ENCODE assay signal across 30 mouse cellular contexts in genomic region chr10:101808768-101809167, GRCm38 (mm10).
DNase-seq lines count a peak whose midpoint lies in the region; ATAC-seq lines count a peak whose summit lies in the region.
"Had no signal": no experiment of that assay in that cellular context is flagged by ENCODE, and none has a peak within 500 bp of the region (broad histone marks: within the 10 kb centered on the region; RNA-seq: fewer than 3 reads in every experiment).

No protein-coding gene starts in this region.

- ATAC-seq in forebrain, embryonic 13.5 days: peak; percentile 45; the same call in 1 of the 2 replicates
- no peak for ATAC-seq in forebrain, embryonic 12.5 days (ENCODE audit: low FRiP score)
- peak; percentile 79 for ATAC-seq in frontal cortex, adult (ENCODE audit: low TSS enrichment)
- ATAC-seq: activated CD4-positive, CD25-positive, alpha-beta regulatory T cell, adult 4 months; hindbrain, postnatal 0 days; inflammation-experienced regulatory T-cells, adult 6 months; intestine, embryonic 16.5 days had no signal

- no peak overlapping the region for H3K27ac ChIP-seq in forebrain, embryonic 13.5 days
- no peak overlapping the region for H3K27ac ChIP-seq in forebrain, embryonic 12.5 days
- H3K27ac ChIP-seq: embryonic facial prominence, embryonic 10.5 days; embryonic facial prominence, embryonic 13.5 days; heart, adult 2 months; heart, embryonic 10.5 days; heart, embryonic 13.5 days; hindbrain, embryonic 14.5 days; hindbrain, postnatal 0 days had no signal

- H3K4me2 ChIP-seq in forebrain, embryonic 13.5 days: no peak overlapping the region
- no peak overlapping the region for H3K4me2 ChIP-seq in forebrain, embryonic 12.5 days
- H3K4me2 ChIP-seq: embryonic facial prominence, embryonic 13.5 days; heart, embryonic 13.5 days; hindbrain, embryonic 14.5 days had no signal

- no peaks in the 10 kb centered on the region for H3K27me3 ChIP-seq in forebrain, embryonic 13.5 days
- H3K27me3 ChIP-seq in forebrain, embryonic 12.5 days: no peaks in the 10 kb centered on the region
- H3K27me3 ChIP-seq: embryonic facial prominence, embryonic 13.5 days; heart, embryonic 13.5 days had no signal

- no peaks in the 10 kb centered on the region for H3K36me3 ChIP-seq in forebrain, embryonic 13.5 days (ENCODE audit: poor library complexity, severe bottlenecking)
- H3K36me3 ChIP-seq in forebrain, embryonic 12.5 days (replicated peaks): no peaks in the 10 kb centered on the region
- H3K36me3 ChIP-seq: embryonic facial prominence, embryonic 10.5 days; embryonic facial prominence, embryonic 13.5 days; heart, embryonic 10.5 days; heart, embryonic 13.5 days had no signal

- WGBS in forebrain, embryonic 13.5 days: 85% methylated on average over 2 of the region's 2 CpGs
- WGBS in forebrain, embryonic 12.5 days: 91% methylated on average over 2 of the region's 2 CpGs

- H3K9ac ChIP-seq in forebrain, embryonic 13.5 days: no peak overlapping the region
- no peak overlapping the region for H3K9ac ChIP-seq in forebrain, embryonic 12.5 days
- H3K9ac ChIP-seq: embryonic facial prominence, embryonic 13.5 days; heart, embryonic 13.5 days; hindbrain, embryonic 14.5 days had no signal

- no peak overlapping the region for H3K4me3 ChIP-seq in forebrain, embryonic 13.5 days
- no peak overlapping the region for H3K4me3 ChIP-seq in forebrain, embryonic 12.5 days (replicated peaks)
- H3K4me3 ChIP-seq: embryonic facial prominence, embryonic 10.5 days; embryonic facial prominence, embryonic 13.5 days; erythroblast, embryonic 14.5 days; heart, adult 2 months; heart, embryonic 10.5 days; heart, embryonic 13.5 days had no signal

- H3K4me1 ChIP-seq in forebrain, embryonic 13.5 days: no peaks in the 10 kb centered on the region
- no peaks in the 10 kb centered on the region for H3K4me1 ChIP-seq in forebrain, embryonic 12.5 days
- H3K4me1 ChIP-seq: embryonic facial prominence, embryonic 10.5 days; embryonic facial prominence, embryonic 13.5 days; heart, embryonic 10.5 days; heart, embryonic 13.5 days had no signal

- no peaks in the 10 kb centered on the region for H3K9me3 ChIP-seq in forebrain, embryonic 13.5 days (replicated peaks)
- no peaks in the 10 kb centered on the region for H3K9me3 ChIP-seq in forebrain, embryonic 12.5 days
- H3K9me3 ChIP-seq: embryonic facial prominence, embryonic 10.5 days; embryonic facial prominence, embryonic 13.5 days; heart, embryonic 10.5 days; heart, embryonic 13.5 days had no signal

- DNase-seq in frontal cortex, postnatal 25 days (ENCODE audit: low spot score in 2 of 2): no peak
- peak; percentile 4 for DNase-seq in right cerebral cortex, postnatal 14 days
- DNase-seq in right cerebral cortex, postnatal 25 days: no peak
- DNase-seq in telencephalon, adult 2 months (ENCODE audit: low read depth, low spot score): peak; percentile 9
- DNase-seq in cerebellum, adult 18-20 months: no peak
- DNase-seq: adrenal gland, adult 8-10 months; adrenal gland, postnatal 25 days; cerebellum, adult 11 months; cerebellum, adult 8-10 months; cerebellum, postnatal 10 days; cerebellum, postnatal 36 days; embryo, embryonic 11 days; gastrocnemius, postnatal 10 days; gastrocnemius, postnatal 36 days; heart, adult 2 months; heart, postnatal 14 days; heart, postnatal 4 days had no signal

Comparison
In these comparisons a context has a peak if more than half of its experiments do, and no peak if none do; other contexts are left out.
1. DNase-seq: peak in right cerebral cortex, postnatal 14 days (single experiment) and telencephalon, adult 2 months (single experiment); none in frontal cortex, postnatal 25 days (0 of 2), right cerebral cortex, postnatal 25 days (single experiment) and cerebellum, adult 18-20 months (0 of 2).